Mouse (Mus musculus) olfactory bulb, adult 2 months (tissue): ENCODE measurements around the gene Lyzl4.

Experiments used
- CTCF ChIP-seq: fragments of 200-500 bp; IDR thresholded peaks from 2 replicates; pipeline ENCODE4 v1.5.1; 2012; ENCODE audit warnings: low read depth, mild to moderate bottlenecking, low read length, moderate library complexity; ENCODE audit not compliant: insufficient read depth
- POLR2A ChIP-seq: fragments of 200-500 bp; IDR thresholded peaks from 2 replicates; pipeline ENCODE4 v1.6.1; 2012; ENCODE audit warnings: mild to moderate bottlenecking, low read depth, low read length, moderate library complexity; ENCODE audit not compliant: insufficient read depth

GRCm38 (mm10) chr9:121556913-121557312, 85.0 kb downstream of the Lyzl4 start:
- TF ChIP-seq POLR2A (no peak), CTCF (no peak)
